Mouse (Mus musculus) CH12.LX (cell line): ENCODE measurements around the gene Ralgapa1.

Source experiments
- CTCF ChIP-seq, 2 experiments: IDR thresholded peaks in 1 of 2; conservative IDR thresholded peaks in 1 of 2; 2 replicates each; pipeline ENCODE4 v1.5.1; 2011 to 2012; ENCODE audit warnings: low read depth in 2 of 2, low read length in 2 of 2, improper control_type of control experiment in 1 of 2, inconsistent platforms in 1 of 2, mild to moderate bottlenecking in 1 of 2, moderate library complexity in 1 of 2
- E2F4 ChIP-seq: IDR thresholded peaks from 2 replicates; pipeline ENCODE4 v1.6.1; 2011; ENCODE audit warnings: low read depth, low read length, improper control_type of control experiment; ENCODE audit not compliant: insufficient replicate concordance
- EP300 ChIP-seq: IDR thresholded peaks from 2 replicates; pipeline ENCODE4 v1.6.1; 2011; ENCODE audit warnings: low read length, improper control_type of control experiment
- GABPA ChIP-seq: IDR thresholded peaks from 2 replicates; pipeline ENCODE4 v1.6.1; 2012; ENCODE audit warnings: low read depth, low read length, improper control_type of control experiment, inconsistent platforms; ENCODE audit not compliant: insufficient replicate concordance
- IRF4 ChIP-seq: IDR thresholded peaks from 2 replicates; pipeline ENCODE4 v1.6.1; 2014; ENCODE audit warnings: low read depth, mild to moderate bottlenecking, inconsistent platforms, low read length, improper control_type of control experiment
- MEF2A ChIP-seq: IDR thresholded peaks from 2 replicates; pipeline ENCODE4 v1.6.1; 2014; ENCODE audit warnings: low read depth, mild to moderate bottlenecking, inconsistent platforms, low read length, improper control_type of control experiment, borderline replicate concordance
- MXI1 ChIP-seq: IDR thresholded peaks from 2 replicates; pipeline ENCODE4 v1.6.1; 2011; ENCODE audit warnings: mild to moderate bottlenecking, low read depth, low read length, improper control_type of control experiment
- POLR2A ChIP-seq: IDR thresholded peaks from 2 replicates; pipeline ENCODE4 v1.6.1; 2011; ENCODE audit warnings: low read depth, mild to moderate bottlenecking, improper control_type of control experiment, low read length
- POLR2AphosphoS2 ChIP-seq: IDR thresholded peaks from 2 replicates; pipeline ENCODE4 v1.6.1; 2011; ENCODE audit warnings: low read depth, low read length, improper control_type of control experiment
- TBP ChIP-seq: conservative IDR thresholded peaks from 2 replicates; pipeline ENCODE4 v1.6.1; 2011; ENCODE audit warnings: low read depth, low read length, improper control_type of control experiment
- TCF12 ChIP-seq: IDR thresholded peaks from 2 replicates; pipeline ENCODE4 v1.6.1; 2014; ENCODE audit warnings: low read depth, mild to moderate bottlenecking, inconsistent platforms, low read length, improper control_type of control experiment
- USF1 ChIP-seq: IDR thresholded peaks from 2 replicates; pipeline ENCODE4 v1.6.1; 2014; ENCODE audit warnings: low read depth, mild to moderate bottlenecking, inconsistent platforms, low read length, improper control_type of control experiment
- ZNF384 ChIP-seq: IDR thresholded peaks from 2 replicates; pipeline ENCODE4 v1.6.1; 2012; ENCODE audit warnings: low read depth, low read length, improper control_type of control experiment, inconsistent platforms

DNA sequence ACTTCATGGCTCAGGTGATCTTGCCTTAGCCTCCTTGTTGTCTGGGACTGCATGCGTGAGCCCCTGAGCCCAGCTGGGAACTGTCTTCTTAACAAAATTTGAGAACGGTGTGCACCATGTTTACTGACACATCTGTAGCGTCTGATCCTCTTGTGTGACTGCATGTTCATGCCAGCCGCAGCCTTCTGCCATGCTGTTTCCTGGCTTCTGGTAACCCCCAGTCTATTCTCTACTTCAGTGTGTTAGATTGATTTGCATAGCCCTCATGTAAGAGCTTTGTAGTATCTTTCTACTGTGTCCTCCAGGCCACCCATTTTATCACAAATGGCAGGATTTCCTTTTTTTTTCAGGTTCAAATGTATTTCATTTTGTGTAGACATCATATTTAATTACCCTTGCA, 26.9 kb upstream of the Ralgapa1 start:
- TF ChIP-seq TCF12 = no peak
- no peak for TF ChIP-seq ZNF384
- no peak for TF ChIP-seq CTCF (conservative IDR thresholded peaks at IDR 0.05 in 1 of 2, IDR thresholded peaks at IDR 0.05 in 1 of 2; ENCODE audit: low read depth in 2 of 2, low read length in 2 of 2)
- TF ChIP-seq POLR2A = no peak
- TF ChIP-seq MEF2A = no peak
- no peak for TF ChIP-seq USF1
- TF ChIP-seq IRF4 = no peak
- TF ChIP-seq EP300 = no peak
- TF ChIP-seq GABPA = no peak
- TF ChIP-seq E2F4 = no peak
- TF ChIP-seq MXI1 = no peak
- TF ChIP-seq TBP = no peak
- no peak for TF ChIP-seq POLR2AphosphoS2
